Mouse (Mus musculus) kidney, embryonic 14.5 days (tissue): ENCODE measurements around the gene Fancg. TPM values are rescaled to one million over a fixed set of nuclear protein-coding genes. Genes with fewer than 3 reads are reported as not detected.

Experiments
- ATAC-seq: fragments of 200-750 bp; cut with Nextera tagmentation; 2 replicates; pipeline ENCODE4 v1.8.0; 2017; ENCODE audit warnings: moderate number of reproducible peaks, mild to moderate bottlenecking, moderate TSS enrichment, moderate library complexity; ENCODE audit not compliant: low FRiP score, low TSS enrichment
- H3K27ac ChIP-seq: fragments of 300-500 bp; sonication (generic); 2 replicates; pipeline ENCODE4 v1.5.1; 2014; ENCODE audit warnings: low read depth, mild to moderate bottlenecking, low read length, moderate library complexity, mixed read lengths
- H3K27me3 ChIP-seq: fragments of 300-500 bp; sonication (generic); 2 replicates; pipeline ENCODE4 v1.6.1; 2014; ENCODE audit warnings: mild to moderate bottlenecking, low read length; ENCODE audit not compliant: control insufficient read depth, insufficient read depth
- H3K36me3 ChIP-seq: fragments of 300-500 bp; sonication (generic); 2 replicates; pipeline ENCODE4 v1.6.1; 2014; ENCODE audit warnings: low read length, mixed read lengths; ENCODE audit not compliant: control insufficient read depth, insufficient read depth
- H3K4me1 ChIP-seq: fragments of 300-500 bp; sonication (generic); 2 replicates; pipeline ENCODE4 v1.6.1; 2014; ENCODE audit warnings: low read length, mixed read lengths; ENCODE audit not compliant: control insufficient read depth, insufficient read depth
- H3K4me2 ChIP-seq: fragments of 300-500 bp; sonication (generic); replicated peaks from 2 replicates; pipeline ENCODE4 v1.6.1; 2014; ENCODE audit warnings: low read depth, mild to moderate bottlenecking, low read length
- H3K4me3 ChIP-seq: fragments of 300-500 bp; sonication (generic); 2 replicates; pipeline ENCODE4 v1.5.1; 2014; ENCODE audit warnings: mild to moderate bottlenecking, low read length
- H3K9ac ChIP-seq: fragments of 300-500 bp; sonication (generic); 2 replicates; pipeline ENCODE4 v1.6.1; 2014; ENCODE audit warnings: low read depth, mild to moderate bottlenecking, low read length, moderate library complexity
- H3K9me3 ChIP-seq: fragments of 300-500 bp; sonication (generic); 2 replicates; pipeline ENCODE4 v1.6.1; 2016; ENCODE audit warnings: low read length; ENCODE audit not compliant: control insufficient read depth
- WGBS: fragments of 180-500 bp; shearing (Covaris S2); extraction: QIAGEN DNeasy Blood & Tissue Kit; methylation state at CpG from one replicate; pipeline ENCODE4 v1.1.7; 2014; 5-methylcytosine and 5-hydroxymethylcytosine counted together
- polyA plus RNA-seq: library from polyadenylated mRNA; unstranded; fragments of >200 nt; fragmentation: Nextera tagmentation; extraction: Ambion mirVana; gene quantifications from 2 replicates; pipeline ENCODE4 v1.2.1, GENCODE M21; 2014

Fancg gene
- polyA plus RNA-seq = 11.8 and 16.9 TPM in 2 replicates

GRCm38 (mm10) chr4:43010161-43011038 is at the start of gene Fancg:
TSS of gene Fancg (minus strand) at chr4:43010506.
- peak within 1 kb of the TSS; percentile 66 for H3K4me2 ChIP-seq
- no peak within 1 kb of the TSS for H3K27ac ChIP-seq
- peak; percentile 90 for ATAC-seq
- H3K4me1 ChIP-seq = peaks cover 6% of the 10 kb centered on the region; the same call in 1 of the 2 replicates
- 2% methylated on average over 37 of the region's 37 CpGs for WGBS
- no peaks in the 10 kb centered on the region for H3K9me3 ChIP-seq
- H3K4me3 ChIP-seq = peak within 1 kb of the TSS; percentile 66
- H3K36me3 ChIP-seq = no peaks in the 10 kb centered on the region; the same call in 1 of the 2 replicates
- H3K27me3 ChIP-seq = no peaks in the 10 kb centered on the region
- H3K9ac ChIP-seq = peak within 1 kb of the TSS; percentile 66

DNA sequence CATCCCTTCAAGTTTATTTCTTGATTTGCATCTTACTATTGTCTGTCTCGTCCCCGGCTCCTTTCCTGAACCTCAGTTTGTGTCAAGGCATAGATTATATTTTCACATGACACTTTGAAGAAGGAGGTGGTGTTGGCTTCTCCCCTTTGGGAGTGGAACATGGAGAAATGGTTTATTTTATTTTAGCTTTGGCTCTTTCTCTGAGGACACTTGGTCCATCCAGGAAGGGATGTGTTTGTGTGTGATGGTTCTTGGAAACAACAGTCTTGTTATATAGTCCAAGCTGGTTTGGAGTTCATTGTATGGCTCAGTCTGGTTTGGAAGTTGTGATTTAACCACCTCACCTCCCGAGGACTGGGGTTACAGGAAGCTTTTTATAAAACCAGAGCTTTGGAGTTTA is 49.4 kb upstream of the Fancg start:
- Histone ChIP-seq H3K4me2 (peak overlapping the region; percentile 78), H3K4me3 (peak overlapping the region; percentile 60), H3K9ac (no peak overlapping the region), H3K27ac (no peak overlapping the region), H3K4me1 (0 out of 2 replicates have a peak, but pooled peaks cover 4% of the 10 kb centered on the region), H3K9me3 (no peaks in the 10 kb centered on the region), H3K36me3 (no peaks in the 10 kb centered on the region), H3K27me3 (peaks cover 2% of the 10 kb centered on the region; the same call in 1 of the 2 replicates)
- 40% methylated on average over 3 of the region's 3 CpGs for WGBS
- no peak for ATAC-seq

- no peaks in the 10 kb centered on the region for H3K36me3 ChIP-seq
- no peak within 1 kb of the TSS for H3K27ac ChIP-seq
- H3K9ac ChIP-seq = peak within 1 kb of the TSS; percentile 70
- peak; percentile 96 for ATAC-seq
- under 1% methylated on average over 85 of the region's 90 CpGs for WGBS
- peaks cover 2% of the 10 kb centered on the region; the same call in 1 of the 2 replicates for H3K27me3 ChIP-seq
- no peaks in the 10 kb centered on the region for H3K9me3 ChIP-seq
- 0 out of 2 replicates have a peak, but pooled peaks cover 4% of the 10 kb centered on the region for H3K4me1 ChIP-seq
- peak within 1 kb of the TSS; percentile 60 for H3K4me3 ChIP-seq
- peak within 1 kb of the TSS; percentile 78 for H3K4me2 ChIP-seq
These were observed 48.7 kb upstream of the Fancg start, which contains the start of gene Unc13b for GRCm38 (mm10) chr4:43058753-43059654. TSS of gene Unc13b (plus strand) at chr4:43058953.

DNA sequence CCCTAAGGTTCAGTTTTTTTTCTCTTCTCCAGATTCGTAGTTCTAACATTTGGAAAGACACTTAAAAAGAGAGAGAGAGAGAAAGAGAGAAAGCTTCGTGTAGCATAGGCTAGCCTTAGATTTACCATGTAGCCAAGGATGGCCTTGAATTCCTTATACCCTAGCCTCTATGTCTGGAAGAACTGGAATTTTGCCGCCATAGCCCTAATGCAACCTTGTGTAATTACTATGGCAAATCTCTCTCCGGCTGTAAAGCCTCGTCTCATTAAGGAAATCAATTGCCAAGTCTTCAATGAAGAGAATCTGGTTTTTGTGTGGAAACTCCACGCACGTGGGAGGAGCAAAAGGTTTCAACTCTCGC is 48.1 kb upstream of the Fancg start:
- 0 out of 2 replicates have a peak, but pooled peaks have one; percentile 3 for ATAC-seq
- Histone ChIP-seq H3K9me3 (no peaks in the 10 kb centered on the region), H3K4me1 (0 out of 2 replicates have a peak, but pooled peaks cover 4% of the 10 kb centered on the region), H3K27ac (no peak overlapping the region), H3K36me3 (no peaks in the 10 kb centered on the region), H3K4me2 (peak overlapping the region; percentile 78), H3K9ac (no peak overlapping the region), H3K4me3 (peak overlapping the region; percentile 60), H3K27me3 (peaks cover 2% of the 10 kb centered on the region; the same call in 1 of the 2 replicates)
- WGBS = 23% methylated on average over 8 of the region's 8 CpGs

DNA sequence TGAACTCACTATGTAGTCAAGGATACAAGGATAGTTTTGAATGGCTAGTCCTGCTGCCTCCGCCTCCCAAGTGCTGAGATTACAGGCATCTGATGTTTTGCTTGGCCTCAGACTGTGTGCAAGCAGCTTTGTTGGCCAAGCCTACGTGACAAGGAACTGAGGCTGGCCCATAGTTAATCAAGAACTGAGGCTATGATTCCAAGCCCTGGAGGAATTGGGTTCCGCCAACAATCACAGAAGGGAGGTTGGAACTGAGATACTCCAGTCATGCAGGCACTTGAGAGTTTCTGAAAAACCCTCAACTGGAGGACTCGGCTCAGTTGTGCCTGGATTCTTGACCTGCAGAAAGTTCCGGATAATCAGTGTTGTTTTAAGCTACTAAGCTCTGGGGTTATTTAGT is 47.3 kb upstream of the Fancg start:
- H3K4me3 ChIP-seq = no peak overlapping the region
- no peak overlapping the region for H3K9ac ChIP-seq
- no peaks in the 10 kb centered on the region for H3K36me3 ChIP-seq
- no peak overlapping the region for H3K4me2 ChIP-seq
- 0 out of 2 replicates have a peak, but pooled peaks cover 4% of the 10 kb centered on the region for H3K4me1 ChIP-seq
- H3K27ac ChIP-seq = no peak overlapping the region
- ATAC-seq = no peak
- 84% methylated on average over 5 of the region's 5 CpGs for WGBS
- H3K9me3 ChIP-seq = no peaks in the 10 kb centered on the region
- H3K27me3 ChIP-seq = peaks cover 2% of the 10 kb centered on the region; the same call in 1 of the 2 replicates

GRCm38 (mm10) chr4:43052627-43053026 is 42.3 kb upstream of the Fancg start:
- Histone ChIP-seq H3K4me2 (no peak overlapping the region), H3K4me3 (no peak overlapping the region), H3K27ac (no peak overlapping the region), H3K9ac (no peak overlapping the region), H3K9me3 (no peaks in the 10 kb centered on the region), H3K4me1 (no peaks in the 10 kb centered on the region), H3K36me3 (no peaks in the 10 kb centered on the region), H3K27me3 (no peaks in the 10 kb centered on the region; the same call in 1 of the 2 replicates)
- ATAC-seq = 0 out of 2 replicates have a peak, but pooled peaks have one; percentile 36
- WGBS = 15% methylated on average over 4 of the region's 4 CpGs

GRCm38 (mm10) chr4:43047231-43047630 is 36.9 kb upstream of the Fancg start:
- Histone ChIP-seq H3K36me3 (no peaks in the 10 kb centered on the region), H3K27ac (no peak overlapping the region), H3K9ac (no peak overlapping the region), H3K9me3 (no peaks in the 10 kb centered on the region), H3K27me3 (no peaks in the 10 kb centered on the region), H3K4me2 (no peak overlapping the region), H3K4me3 (no peak overlapping the region), H3K4me1 (peaks cover 16% of the 10 kb centered on the region)
- WGBS = 9% methylated on average over 5 of the region's 5 CpGs
- ATAC-seq = no peak

DNA sequence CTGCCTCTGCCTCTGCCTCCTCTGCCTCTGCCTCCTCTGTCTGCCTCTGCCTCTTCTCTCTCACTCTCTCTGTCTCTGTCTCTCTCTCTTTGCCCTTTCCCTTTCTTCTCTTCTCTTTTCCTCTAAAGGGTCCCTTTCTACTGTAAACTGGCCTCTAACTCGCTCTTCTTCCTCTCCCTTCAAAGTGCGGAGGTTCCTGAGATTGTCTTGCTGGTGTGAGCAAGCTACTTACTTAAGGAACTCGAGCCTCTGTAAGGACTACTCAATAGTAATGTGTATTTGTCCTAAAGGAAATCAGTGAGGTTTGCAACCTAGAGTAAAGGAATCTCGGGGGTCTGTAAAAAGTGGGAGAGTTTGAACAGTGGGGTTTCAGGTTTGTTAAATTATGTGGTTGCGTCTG is 36.3 kb upstream of the Fancg start:
- no peaks in the 10 kb centered on the region for H3K27me3 ChIP-seq
- H3K9ac ChIP-seq = no peak overlapping the region
- peaks cover 16% of the 10 kb centered on the region for H3K4me1 ChIP-seq
- no peaks in the 10 kb centered on the region for H3K9me3 ChIP-seq
- WGBS = 60% methylated on average over 5 of the region's 5 CpGs
- ATAC-seq = no peak
- no peaks in the 10 kb centered on the region for H3K36me3 ChIP-seq
- H3K4me2 ChIP-seq = no peak overlapping the region
- H3K4me3 ChIP-seq = no peak overlapping the region
- H3K27ac ChIP-seq = no peak overlapping the region
